Mouse (Mus musculus): ENCODE results near the gene Nudt22. TPM values are rescaled to one million over a fixed set of nuclear protein-coding genes. Genes with fewer than 3 reads are reported as not detected.

Gene Nudt22
- total and polyA plus RNA-seq, 3 experiments, result 16.6 to 23.9 (median 17.8) TPM

DNA sequence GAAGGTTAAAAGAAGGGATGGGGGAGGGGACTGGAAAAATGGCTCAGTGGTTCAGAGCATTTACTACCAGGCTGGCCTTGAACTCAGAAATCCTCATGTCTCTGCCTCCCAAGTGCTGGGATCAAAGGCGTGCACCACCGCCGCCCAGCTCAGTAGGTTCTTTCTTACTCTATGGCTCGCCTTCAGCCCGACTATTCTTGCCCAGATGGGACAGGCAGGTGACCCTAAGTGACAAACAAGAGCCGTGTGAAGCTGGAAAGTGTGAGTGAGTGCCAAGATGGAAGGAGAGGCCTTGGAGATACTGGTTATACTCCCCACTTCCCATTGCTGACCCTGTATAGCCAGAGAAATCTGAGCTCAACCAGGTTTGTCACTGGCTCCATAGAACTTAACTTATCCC lies 52.2 kb downstream of the Nudt22 start:
- peaks cover 54% of the 10 kb centered on the region for H3K4me1 ChIP-seq (ENCODE audit: insufficient read depth, low read depth, low read length)
- no peak overlapping the region; the same call in 1 of the 2 replicates for H3K4me3 ChIP-seq (ENCODE audit: low read depth, low read length)
- TF ChIP-seq GATA2 (IDR thresholded peaks at IDR 0.05; ENCODE audit: borderline replicate concordance, low read depth, low read length) (no peak), TAL1 (conservative IDR thresholded peaks at IDR 0.05; ENCODE audit: low read depth, low read length) (no peak)
- H3K9me3 ChIP-seq (replicated peaks), result no peaks in the 10 kb centered on the region
- DNase-seq (ENCODE audit: low spot score), result no peak
- no peaks in the 10 kb centered on the region for H3K27me3 ChIP-seq (ENCODE audit: insufficient read depth, low read length)
- ATAC-seq (ENCODE audit: extremely low read depth, insufficient number of reproducible peaks, low FRiP score, poor library complexity, severe bottlenecking), result no peak
- peaks cover 55% of the 10 kb centered on the region for H3K36me3 ChIP-seq (replicated peaks)

Other genes with a start within 250 kb of the Nudt22 start
Only the 20 nearest of the 22 such genes appear.
- gene Rps6ka4, start 155.5 kb downstream of the Nudt22 start, total RNA-seq (2014; fragmentation: Nextera tagmentation), result 3.6 and 9.6 TPM in 2 replicates
- gene Rps6ka4, start 155.5 kb downstream of the Nudt22 start, total RNA-seq (2017), result 7.2 and 9.8 TPM in 2 replicates
- 29.5 and 37.6 TPM in 2 replicates for gene Rps6ka4, start 155.5 kb downstream of the Nudt22 start, polyA plus RNA-seq (2012)
- gene Ccdc88b, start 137.9 kb downstream of the Nudt22 start, total RNA-seq (2014; fragmentation: Nextera tagmentation), result 14.6 and 18.8 TPM in 2 replicates
- 54.3 and 65.7 TPM in 2 replicates for gene Ccdc88b, start 137.9 kb downstream of the Nudt22 start, total RNA-seq (2017)
- 102 and 124 TPM in 2 replicates for gene Ccdc88b, start 137.9 kb downstream of the Nudt22 start, polyA plus RNA-seq (2012)
- 191 and 244 TPM in 2 replicates for gene Trmt112, start 86.4 kb downstream of the Nudt22 start, total RNA-seq (2014; fragmentation: Nextera tagmentation)
- 286 and 298 TPM in 2 replicates for gene Trmt112, start 86.4 kb downstream of the Nudt22 start, total RNA-seq (2017)
- gene Trmt112, start 86.4 kb downstream of the Nudt22 start, polyA plus RNA-seq (2012), result 261 and 287 TPM in 2 replicates
- gene Prdx5, start 86.0 kb downstream of the Nudt22 start, total RNA-seq (2014; fragmentation: Nextera tagmentation), result 53.7 and 59.2 TPM in 2 replicates
- 210 and 225 TPM in 2 replicates for gene Prdx5, start 86.0 kb downstream of the Nudt22 start, total RNA-seq (2017)
- 208 and 211 TPM in 2 replicates for gene Prdx5, start 86.0 kb downstream of the Nudt22 start, polyA plus RNA-seq (2012)
- 10.0 and 17.9 TPM in 2 replicates for gene Esrra, start 74.3 kb downstream of the Nudt22 start, total RNA-seq (2014; fragmentation: Nextera tagmentation)
- gene Esrra, start 74.3 kb downstream of the Nudt22 start, total RNA-seq (2017), result 21.1 and 25.6 TPM in 2 replicates
- 42.6 and 46.9 TPM in 2 replicates for gene Esrra, start 74.3 kb downstream of the Nudt22 start, polyA plus RNA-seq (2012)
- gene Catsperz, start 70.7 kb downstream of the Nudt22 start, total RNA-seq (2014; fragmentation: Nextera tagmentation), result not detected in 2 replicates
- 0.11 TPM in 1 of 2 replicates, not detected in the other for gene Catsperz, start 70.7 kb downstream of the Nudt22 start, total RNA-seq (2017)
- not detected in 2 replicates for gene Catsperz, start 70.7 kb downstream of the Nudt22 start, polyA plus RNA-seq (2012)
- gene Kcnk4, start 61.6 kb downstream of the Nudt22 start, total RNA-seq (2014; fragmentation: Nextera tagmentation), result not detected in 2 replicates
- 0.23 TPM in 1 of 2 replicates, not detected in the other for gene Kcnk4, start 61.6 kb downstream of the Nudt22 start, total RNA-seq (2017)
- 0.05 TPM in 1 of 2 replicates, not detected in the other for gene Kcnk4, start 61.6 kb downstream of the Nudt22 start, polyA plus RNA-seq (2012)
- 12.6 and 19.1 TPM in 2 replicates for gene Bad, start 54.3 kb downstream of the Nudt22 start, total RNA-seq (2014; fragmentation: Nextera tagmentation)
- 50.7 and 62.7 TPM in 2 replicates for gene Bad, start 54.3 kb downstream of the Nudt22 start, total RNA-seq (2017)
- 51.9 and 52.0 TPM in 2 replicates for gene Bad, start 54.3 kb downstream of the Nudt22 start, polyA plus RNA-seq (2012)
- 20.0 and 24.9 TPM in 2 replicates for gene Gpr137, start 53.6 kb downstream of the Nudt22 start, total RNA-seq (2014; fragmentation: Nextera tagmentation)
- gene Gpr137, start 53.6 kb downstream of the Nudt22 start, total RNA-seq (2017), result 22.8 and 24.9 TPM in 2 replicates
- gene Gpr137, start 53.6 kb downstream of the Nudt22 start, polyA plus RNA-seq (2012), result 32.1 and 39.9 TPM in 2 replicates
- gene Ppp1r14b, start 21.1 kb downstream of the Nudt22 start, total RNA-seq (2014; fragmentation: Nextera tagmentation), result 74.0 and 111 TPM in 2 replicates
- 141 and 168 TPM in 2 replicates for gene Ppp1r14b, start 21.1 kb downstream of the Nudt22 start, total RNA-seq (2017)
- 281 and 350 TPM in 2 replicates for gene Ppp1r14b, start 21.1 kb downstream of the Nudt22 start, polyA plus RNA-seq (2012)
- gene Plcb3, start 19.6 kb downstream of the Nudt22 start, total RNA-seq (2014; fragmentation: Nextera tagmentation), result 12.5 and 14.1 TPM in 2 replicates
- gene Plcb3, start 19.6 kb downstream of the Nudt22 start, total RNA-seq (2017), result 9.9 and 10.6 TPM in 2 replicates
- gene Plcb3, start 19.6 kb downstream of the Nudt22 start, polyA plus RNA-seq (2012), result 21.0 and 22.2 TPM in 2 replicates
- gene Fkbp2, start 15.6 kb downstream of the Nudt22 start, total RNA-seq (2014; fragmentation: Nextera tagmentation), result 72.6 and 120 TPM in 2 replicates
- 58.8 and 72.0 TPM in 2 replicates for gene Fkbp2, start 15.6 kb downstream of the Nudt22 start, total RNA-seq (2017)
- 170 and 201 TPM in 2 replicates for gene Fkbp2, start 15.6 kb downstream of the Nudt22 start, polyA plus RNA-seq (2012)
- 29.6 and 41.0 TPM in 2 replicates for gene Vegfb, start 8.5 kb downstream of the Nudt22 start, total RNA-seq (2014; fragmentation: Nextera tagmentation)
- 18.5 and 20.2 TPM in 2 replicates for gene Vegfb, start 8.5 kb downstream of the Nudt22 start, total RNA-seq (2017)
- 92.6 and 118 TPM in 2 replicates for gene Vegfb, start 8.5 kb downstream of the Nudt22 start, polyA plus RNA-seq (2012)
- 29.4 and 29.5 TPM in 2 replicates for gene Dnajc4, start 3.5 kb downstream of the Nudt22 start, total RNA-seq (2014; fragmentation: Nextera tagmentation)
- gene Dnajc4, start 3.5 kb downstream of the Nudt22 start, total RNA-seq (2017), result 11.6 and 14.4 TPM in 2 replicates
- 23.9 and 24.3 TPM in 2 replicates for gene Dnajc4, start 3.5 kb downstream of the Nudt22 start, polyA plus RNA-seq (2012)
- gene Trpt1, start within 50 bp of the Nudt22 start, total RNA-seq (2014; fragmentation: Nextera tagmentation), result 2.6 and 6.1 TPM in 2 replicates
- 1.6 and 2.7 TPM in 2 replicates for gene Trpt1, start within 50 bp of the Nudt22 start, total RNA-seq (2017)
- 1.2 TPM in 2 replicates for gene Trpt1, start within 50 bp of the Nudt22 start, polyA plus RNA-seq (2012)
- gene Fermt3, start 23.4 kb upstream of the Nudt22 start, total RNA-seq (2014; fragmentation: Nextera tagmentation), result 66.2 and 69.5 TPM in 2 replicates
- gene Fermt3, start 23.4 kb upstream of the Nudt22 start, total RNA-seq (2017), result 267 and 318 TPM in 2 replicates
- 461 and 527 TPM in 2 replicates for gene Fermt3, start 23.4 kb upstream of the Nudt22 start, polyA plus RNA-seq (2012)
- gene Stip1, start 43.9 kb upstream of the Nudt22 start, total RNA-seq (2014; fragmentation: Nextera tagmentation), result 301 and 356 TPM in 2 replicates
- 267 and 279 TPM in 2 replicates for gene Stip1, start 43.9 kb upstream of the Nudt22 start, total RNA-seq (2017)
- 136 and 224 TPM in 2 replicates for gene Stip1, start 43.9 kb upstream of the Nudt22 start, polyA plus RNA-seq (2012)
- not detected in 2 replicates for gene Macrod1, start 60.7 kb upstream of the Nudt22 start, total RNA-seq (2014; fragmentation: Nextera tagmentation)
- gene Macrod1, start 60.7 kb upstream of the Nudt22 start, total RNA-seq (2017), result not detected in 2 replicates
- 0.60 and 0.89 TPM in 2 replicates for gene Macrod1, start 60.7 kb upstream of the Nudt22 start, polyA plus RNA-seq (2012)
- not detected in 2 replicates for gene Flrt1, start 109.6 kb upstream of the Nudt22 start, total RNA-seq (2014; fragmentation: Nextera tagmentation)
- 0.05 and 0.12 TPM in 2 replicates for gene Flrt1, start 109.6 kb upstream of the Nudt22 start, total RNA-seq (2017)
- gene Flrt1, start 109.6 kb upstream of the Nudt22 start, polyA plus RNA-seq (2012), result not detected in 2 replicates
- gene Otub1, start 210.2 kb upstream of the Nudt22 start, total RNA-seq (2014; fragmentation: Nextera tagmentation), result 46.4 and 50.2 TPM in 2 replicates
- gene Otub1, start 210.2 kb upstream of the Nudt22 start, total RNA-seq (2017), result 88.2 and 91.4 TPM in 2 replicates
- gene Otub1, start 210.2 kb upstream of the Nudt22 start, polyA plus RNA-seq (2012), result 153 and 175 TPM in 2 replicates

Measured in G1E (cell line).